Mouse (Mus musculus) megakaryocyte, embryonic 14.5 days (primary cell): ENCODE data around the gene Vps9d1. TPM values are rescaled to one million over a fixed set of nuclear protein-coding genes. Genes with fewer than 3 reads are reported as not detected.
"Not testable (repeated sequence)": the region's sequence is repeated elsewhere in the genome, so short reads cannot be mapped to it uniquely, and the experiment has no call there.

Source experiments
- H3K27me3 ChIP-seq: replicated peaks from 2 replicates; pipeline ENCODE3; 2012; ENCODE audit warnings: inconsistent platforms
- H3K36me3 ChIP-seq: replicated peaks from 2 replicates; pipeline ENCODE3; 2012; ENCODE audit warnings: low read length, inconsistent platforms, mixed read lengths
- H3K4me1 ChIP-seq: 2 replicates; pipeline ENCODE4 v1.6.1; 2012; ENCODE audit warnings: inconsistent platforms
- H3K4me3 ChIP-seq: replicated peaks from 2 replicates; pipeline ENCODE3; 2012; ENCODE audit warnings: moderate library complexity, mild to moderate bottlenecking, inconsistent platforms
- H3K9me3 ChIP-seq: 2 replicates; pipeline ENCODE4 v1.6.1; 2012; ENCODE audit warnings: inconsistent platforms
- FLI1 ChIP-seq: IDR thresholded peaks from 2 replicates; pipeline ENCODE4 v1.6.1; 2012; ENCODE audit warnings: low read length, inconsistent platforms, mixed read lengths
- GATA1 ChIP-seq: IDR thresholded peaks from 3 replicates; pipeline ENCODE4 v1.6.1; 2012; ENCODE audit warnings: mixed read lengths, low read length, inconsistent platforms, borderline replicate concordance
- polyA plus RNA-seq: library from polyadenylated mRNA; stranded (reverse); fragments of >175 nt; gene quantifications from 2 replicates; pipeline ENCODE4 v1.2.3, GENCODE M21; 2012; ENCODE audit warnings: low replicate concordance; ENCODE audit not compliant: insufficient read depth

The Vps9d1 gene
- 49.9 and 179 TPM in 2 replicates for polyA plus RNA-seq

DNA sequence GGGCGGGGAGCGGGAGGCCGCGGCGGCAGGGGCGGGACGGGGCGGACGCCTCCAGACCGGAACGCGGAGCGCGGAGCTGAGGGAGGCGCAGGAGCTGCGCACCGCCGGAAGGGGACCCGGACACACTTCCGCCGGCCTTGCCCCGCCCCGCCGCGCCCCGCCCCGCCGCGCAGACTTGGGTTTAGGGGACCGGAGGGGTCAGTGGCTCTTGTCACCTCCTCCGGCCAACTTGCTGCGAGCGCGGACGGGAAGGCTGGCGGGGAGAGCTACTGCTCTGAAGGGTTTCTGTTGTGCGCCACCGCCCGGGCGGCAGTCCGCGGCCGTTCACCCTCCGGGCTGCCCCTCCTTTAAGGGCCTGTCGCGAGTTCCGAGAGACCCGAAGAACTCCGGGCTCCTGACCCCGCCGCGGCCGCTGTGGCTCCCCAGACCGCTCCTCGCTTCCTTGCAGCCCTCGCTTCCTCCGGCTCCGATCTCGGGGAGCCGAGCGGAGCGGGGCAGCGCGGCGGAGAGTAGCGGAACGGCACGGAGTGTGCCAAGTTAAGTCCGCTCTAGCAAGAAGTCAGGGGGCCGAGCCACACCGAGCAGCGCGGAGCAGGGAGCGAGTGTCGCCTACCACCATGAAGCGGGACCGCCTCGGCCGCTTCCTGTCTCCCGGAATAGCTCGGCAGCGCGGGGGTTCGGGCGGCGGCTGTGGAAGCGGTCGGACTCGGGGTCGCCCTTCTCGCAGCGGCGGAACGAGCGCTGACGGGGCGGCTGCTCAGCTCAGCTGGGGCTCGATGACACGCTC lies at the start of gene Vps9d1, which contains the start of gene Zfp276:
Gene Vps9d1, minus strand, starts transcription at position 250 of the 787 bp plus-strand sequence.
Gene Zfp276, plus strand, starts transcription at position 97 of the 787 bp plus-strand sequence.
- Histone ChIP-seq H3K4me3 (peak within 1 kb of the TSS; percentile 98), H3K27me3 (no peaks in the 10 kb centered on the region), H3K36me3 (peaks cover 68% of the 10 kb centered on the region), H3K4me1 (peaks cover 51% of the 10 kb centered on the region), H3K9me3 (no peaks in the 10 kb centered on the region)
- TF ChIP-seq GATA1 = no peak

- peaks cover 75% of the 10 kb centered on the region for H3K36me3 ChIP-seq
- TF ChIP-seq FLI1 (no peak), GATA1 (no peak)
- H3K4me3 ChIP-seq = no peak overlapping the region
- H3K9me3 ChIP-seq = no peaks in the 10 kb centered on the region
- H3K27me3 ChIP-seq = no peaks in the 10 kb centered on the region
- H3K4me1 ChIP-seq = no peaks in the 10 kb centered on the region; the same call in 1 of the 2 replicates
Measured at GRCm38 (mm10) chr8:123298301-123298700, 44.2 kb upstream of the Vps9d1 start.

GRCm38 (mm10) chr8:123292785-123293184 lies 38.6 kb upstream of the Vps9d1 start:
- Histone ChIP-seq H3K9me3 (no peaks in the 10 kb centered on the region), H3K4me1 (peaks cover 6% of the 10 kb centered on the region; the same call in 1 of the 2 replicates), H3K27me3 (no peaks in the 10 kb centered on the region), H3K36me3 (peaks cover 85% of the 10 kb centered on the region), H3K4me3 (no peak overlapping the region)
- TF ChIP-seq GATA1 (no peak), FLI1 (no peak)

- no peaks in the 10 kb centered on the region for H3K9me3 ChIP-seq
- peaks cover 7% of the 10 kb centered on the region; the same call in 1 of the 2 replicates for H3K4me1 ChIP-seq
- peaks cover 86% of the 10 kb centered on the region for H3K36me3 ChIP-seq
Measured at GRCm38 (mm10) chr8:123292281-123292680, 38.1 kb upstream of the Vps9d1 start.

GRCm38 (mm10) chr8:123291716-123292115 lies 37.6 kb upstream of the Vps9d1 start:
- Histone ChIP-seq H3K9me3 (no peaks in the 10 kb centered on the region), H3K27me3 (no peaks in the 10 kb centered on the region), H3K4me1 (peaks cover 10% of the 10 kb centered on the region; the same call in 1 of the 2 replicates), H3K36me3 (peaks cover 87% of the 10 kb centered on the region), H3K4me3 (no peak overlapping the region)
- TF ChIP-seq GATA1 = no peak
- TF ChIP-seq FLI1 = no peak

More at GRCm38 (mm10) chr8:123292281-123292680, 38.1 kb upstream of the Vps9d1 start:
- Histone ChIP-seq H3K27me3 (no peaks in the 10 kb centered on the region), H3K4me3 (no peak overlapping the region)
- TF ChIP-seq GATA1 = no peak
- TF ChIP-seq FLI1 = no peak

DNA sequence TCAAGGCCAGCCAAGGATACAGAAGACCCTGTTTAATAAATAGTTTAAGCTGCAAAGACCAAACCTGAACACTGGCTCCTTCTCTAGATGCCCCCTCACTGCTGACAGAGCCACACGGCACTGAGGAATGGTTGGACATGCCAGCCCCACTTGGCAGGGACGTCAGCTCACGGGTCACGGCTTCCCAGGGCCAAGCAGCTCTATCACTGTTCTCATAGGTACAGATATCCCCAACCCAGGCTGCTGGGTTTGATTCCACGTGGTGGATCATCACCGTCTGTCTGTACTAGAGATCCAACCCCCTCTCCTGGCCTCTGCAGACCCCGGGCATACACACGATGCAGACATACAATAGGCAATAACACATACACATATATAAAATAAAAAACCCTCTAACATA lies 36.5 kb upstream of the Vps9d1 start:
- TF ChIP-seq FLI1 = no peak
- TF ChIP-seq GATA1 = no peak
- Histone ChIP-seq H3K4me3 (no peak overlapping the region), H3K27me3 (no peaks in the 10 kb centered on the region), H3K36me3 (peaks cover 87% of the 10 kb centered on the region), H3K4me1 (peaks cover 10% of the 10 kb centered on the region; the same call in 1 of the 2 replicates), H3K9me3 (no peaks in the 10 kb centered on the region)

- H3K9me3 ChIP-seq = no peaks in the 10 kb centered on the region
- no peaks in the 10 kb centered on the region for H3K27me3 ChIP-seq
- H3K36me3 ChIP-seq = peaks cover 84% of the 10 kb centered on the region
- TF ChIP-seq FLI1 (no peak), GATA1 (no peak)
- H3K4me3 ChIP-seq = no peak overlapping the region
- peaks cover 10% of the 10 kb centered on the region; the same call in 1 of the 2 replicates for H3K4me1 ChIP-seq
Measured at GRCm38 (mm10) chr8:123290166-123290565, 36.0 kb upstream of the Vps9d1 start.

DNA sequence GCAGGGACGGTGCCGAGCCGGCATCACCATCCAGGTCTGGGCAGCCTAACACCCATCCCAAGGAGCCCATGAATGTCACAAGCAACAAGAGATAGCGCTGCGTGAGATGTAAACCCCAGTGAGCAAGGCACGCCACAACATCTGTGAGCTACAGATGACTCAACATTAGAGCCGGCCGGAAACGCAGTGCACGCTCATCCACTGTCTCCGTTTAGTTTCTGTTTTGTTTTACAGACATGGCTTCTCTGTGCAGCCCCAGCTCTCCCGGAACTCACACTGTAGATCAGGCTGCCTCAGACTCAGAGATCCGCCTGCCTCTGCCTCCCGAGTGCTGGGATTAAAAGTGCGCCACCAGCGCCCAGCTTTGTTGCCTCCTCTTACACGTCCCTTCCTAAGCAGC lies 33.2 kb upstream of the Vps9d1 start:
- H3K9me3 ChIP-seq = no peaks in the 10 kb centered on the region
- peak overlapping the region; percentile 6 for H3K4me3 ChIP-seq
- H3K36me3 ChIP-seq = peaks cover 73% of the 10 kb centered on the region
- no peaks in the 10 kb centered on the region for H3K27me3 ChIP-seq
- peaks cover 8% of the 10 kb centered on the region; the same call in 1 of the 2 replicates for H3K4me1 ChIP-seq
- TF ChIP-seq FLI1 (no peak), GATA1 (no peak)

DNA sequence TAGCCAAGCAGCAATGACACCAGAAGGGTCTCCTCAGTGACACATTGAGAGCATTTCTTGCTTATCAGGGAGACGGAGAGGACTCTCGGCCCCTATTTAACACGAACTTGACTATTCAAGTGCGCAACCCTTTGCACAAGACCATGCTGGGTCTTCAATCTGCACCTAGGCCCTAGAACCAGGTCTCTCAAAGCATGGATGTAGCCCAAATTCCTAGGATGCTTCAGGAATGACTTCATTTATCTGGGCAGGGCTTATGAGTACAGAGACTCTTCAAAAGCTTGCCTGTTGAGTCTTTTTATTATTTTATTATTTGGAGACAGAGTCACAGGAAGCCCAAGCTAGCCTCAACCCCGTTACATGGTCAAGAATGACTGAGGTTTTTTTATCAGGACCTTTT lies 30.3 kb upstream of the Vps9d1 start:
- Histone ChIP-seq H3K27me3 (no peaks in the 10 kb centered on the region), H3K36me3 (peaks cover 78% of the 10 kb centered on the region), H3K9me3 (no peaks in the 10 kb centered on the region), H3K4me1 (peaks cover 8% of the 10 kb centered on the region; the same call in 1 of the 2 replicates), H3K4me3 (no peak overlapping the region)
- TF ChIP-seq GATA1 (no peak), FLI1 (no peak)

GRCm38 (mm10) chr8:123283991-123284390 lies 29.8 kb upstream of the Vps9d1 start:
- Histone ChIP-seq H3K27me3 (no peaks in the 10 kb centered on the region), H3K9me3 (no peaks in the 10 kb centered on the region), H3K4me1 (peaks cover 8% of the 10 kb centered on the region; the same call in 1 of the 2 replicates), H3K4me3 (no peak overlapping the region), H3K36me3 (peaks cover 76% of the 10 kb centered on the region)
- TF ChIP-seq FLI1 (no peak), GATA1 (no peak)

DNA sequence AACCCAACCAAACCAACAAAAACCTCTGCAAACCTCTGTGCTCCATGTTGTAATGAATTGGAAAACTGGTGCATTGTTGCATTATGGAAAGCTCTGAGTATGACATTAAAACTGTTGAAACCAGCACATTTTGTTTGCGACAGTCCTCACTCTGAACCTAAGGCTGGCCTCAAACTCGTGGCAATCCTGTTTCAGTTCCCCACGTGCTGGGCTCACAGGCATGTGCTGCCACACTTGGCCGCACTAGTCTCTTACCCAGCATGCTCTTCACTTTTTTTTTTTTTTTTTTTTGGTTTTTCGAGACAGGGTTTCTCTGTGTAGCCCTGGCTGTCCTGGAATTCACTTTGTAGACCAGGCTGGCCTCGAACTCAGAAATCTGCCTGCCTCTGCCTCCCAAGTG lies 28.8 kb upstream of the Vps9d1 start:
- H3K27me3 ChIP-seq, H3K4me3 ChIP-seq, H3K9me3 ChIP-seq: not testable (repeated sequence)
- H3K36me3 ChIP-seq = peaks cover 75% of the 10 kb centered on the region
- H3K4me1 ChIP-seq = peaks cover 12% of the 10 kb centered on the region; the same call in 1 of the 2 replicates
